Mouse (Mus musculus): ENCODE results near the gene Tmem220.

The Tmem220 gene

GRCm38 (mm10) chr11:67024867-67025477, at the start of gene Tmem220:
Gene Tmem220, plus strand, starts transcription at chr11:67025154.
- peak; percentile 96 for DNase-seq (ENCODE audit: low spot score)

- DNase-seq (ENCODE audit: low spot score), result no peak
These were observed 49.2 kb upstream of the Tmem220 start for GRCm38 (mm10) chr11:66975606-66976330.

GRCm38 (mm10) chr11:66981336-66982115, 43.4 kb upstream of the Tmem220 start:
- peak; percentile 6 for DNase-seq (ENCODE audit: low spot score)

GRCm38 (mm10) chr11:66982794-66983193, 42.2 kb upstream of the Tmem220 start:
- peak; percentile 73 for DNase-seq (ENCODE audit: low spot score)

GRCm38 (mm10) chr11:66983422-66984164, 41.4 kb upstream of the Tmem220 start:
- peak; percentile 27 for DNase-seq (ENCODE audit: low spot score)

- peak; percentile 91 for DNase-seq (ENCODE audit: low spot score)
These were observed 40.5 kb upstream of the Tmem220 start for GRCm38 (mm10) chr11:66984165-66985135.

GRCm38 (mm10) chr11:66985136-66985702, 39.7 kb upstream of the Tmem220 start:
- DNase-seq (ENCODE audit: low spot score), result no peak

GRCm38 (mm10) chr11:66992150-66992549, 32.8 kb upstream of the Tmem220 start:
- no peak for DNase-seq (ENCODE audit: low spot score)

- DNase-seq (ENCODE audit: low spot score), result no peak
These were observed 31.3 kb upstream of the Tmem220 start for GRCm38 (mm10) chr11:66993674-66994073.

- no peak for DNase-seq (ENCODE audit: low spot score)
These were observed 28.5 kb upstream of the Tmem220 start for GRCm38 (mm10) chr11:66996446-66996845.

GRCm38 (mm10) chr11:66998467-66999403, 26.2 kb upstream of the Tmem220 start:
- no peak for DNase-seq (ENCODE audit: low spot score)

- DNase-seq (ENCODE audit: low spot score), result no peak
These were observed 24.3 kb upstream of the Tmem220 start for GRCm38 (mm10) chr11:67000671-67001070.

GRCm38 (mm10) chr11:67001717-67002116, 23.2 kb upstream of the Tmem220 start:
- peak; percentile 65 for DNase-seq (ENCODE audit: low spot score)

GRCm38 (mm10) chr11:67002911-67003310, 22.0 kb upstream of the Tmem220 start:
- DNase-seq (ENCODE audit: low spot score), result no peak

GRCm38 (mm10) chr11:67007961-67008360, 17.0 kb upstream of the Tmem220 start:
- DNase-seq (ENCODE audit: low spot score), result no peak

GRCm38 (mm10) chr11:67008528-67008927, 16.4 kb upstream of the Tmem220 start:
- no peak for DNase-seq (ENCODE audit: low spot score)

GRCm38 (mm10) chr11:67010430-67010829, 14.5 kb upstream of the Tmem220 start:
- peak; percentile 75 for DNase-seq (ENCODE audit: low spot score)

GRCm38 (mm10) chr11:67011635-67012034, 13.3 kb upstream of the Tmem220 start:
- DNase-seq (ENCODE audit: low spot score), result no peak

GRCm38 (mm10) chr11:67017801-67018591, 7.0 kb upstream of the Tmem220 start:
- DNase-seq (ENCODE audit: low spot score), result peak; percentile 34

Data from embryo, embryonic 10 days (tissue).